Mouse (Mus musculus): ENCODE results near the gene Rnf111.

DNA sequence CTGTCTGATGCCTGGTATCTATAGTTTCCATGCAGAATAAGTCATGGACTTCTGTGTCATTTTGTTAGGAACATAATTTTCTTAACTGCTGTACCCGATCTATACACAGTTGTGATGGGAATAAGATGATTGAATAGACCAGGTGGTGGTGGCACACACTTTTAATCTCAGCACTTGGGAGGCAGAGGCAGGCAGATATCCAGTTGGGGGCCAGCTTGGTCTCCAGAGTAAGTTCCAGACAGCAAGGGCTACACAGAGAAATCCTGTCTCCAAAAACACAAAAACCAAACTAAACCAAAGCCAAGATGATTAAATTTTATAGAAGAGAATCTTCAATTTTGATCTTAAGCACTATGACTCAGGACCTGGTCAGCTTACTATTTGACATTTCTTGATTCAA lies 41.3 kb upstream of the Rnf111 start:
- no peak for TF ChIP-seq CTCF (IDR thresholded peaks at IDR 0.05; ENCODE audit: extremely low read depth, insufficient read length, insufficient replicate concordance, low read depth, low read length)
- TF ChIP-seq POLR2A (IDR thresholded peaks at IDR 0.05; ENCODE audit: low read depth, low read length): no peak

Measured in small intestine, adult 2 months (tissue).